Mouse (Mus musculus): ENCODE data around the gene Nudt5.

Nudt5 gene

GRCm38 (mm10) chr2:5867681-5868080 is 22.9 kb downstream of the Nudt5 start:
- no peak for DNase-seq (ENCODE audit: low read depth)

GRCm38 (mm10) chr2:5869746-5870145 is 24.9 kb downstream of the Nudt5 start:
- no peak for DNase-seq (ENCODE audit: low read depth)

- no peak for DNase-seq (ENCODE audit: low read depth)
These were observed 32.6 kb downstream of the Nudt5 start for GRCm38 (mm10) chr2:5877446-5877845.

- DNase-seq (ENCODE audit: low read depth), result peak; percentile 65
These were observed 44.0 kb downstream of the Nudt5 start for GRCm38 (mm10) chr2:5888865-5889264.

- DNase-seq (ENCODE audit: low read depth), result no peak
These were observed 44.6 kb downstream of the Nudt5 start for GRCm38 (mm10) chr2:5889412-5889811.

- DNase-seq (ENCODE audit: low read depth), result peak; percentile 63
These were observed 49.5 kb downstream of the Nudt5 start for GRCm38 (mm10) chr2:5894296-5894695.

GRCm38 (mm10) chr2:5894843-5895570 is 50.2 kb downstream of the Nudt5 start, which contains the start of gene Sec61a2:
Gene Sec61a2 (minus strand): TSS chr2:5895432.
- peak; percentile 96 for DNase-seq (ENCODE audit: low read depth)

GRCm38 (mm10) chr2:5900145-5900544 is 55.3 kb downstream of the Nudt5 start:
- DNase-seq (ENCODE audit: low read depth), result peak; percentile 68

- no peak for DNase-seq (ENCODE audit: low read depth)
These were observed 61.3 kb downstream of the Nudt5 start for GRCm38 (mm10) chr2:5906092-5906491.

GRCm38 (mm10) chr2:5906625-5907024 is 61.8 kb downstream of the Nudt5 start:
- DNase-seq (ENCODE audit: low read depth), result peak; percentile 78

GRCm38 (mm10) chr2:5911282-5911965 is 66.6 kb downstream of the Nudt5 start:
- no peak for DNase-seq (ENCODE audit: low read depth)
